Mouse (Mus musculus) kidney, embryonic 15.5 days (tissue): ENCODE data around the gene Zbtb38. TPM values are rescaled to one million over a fixed set of nuclear protein-coding genes. Genes with fewer than 3 reads are reported as not detected.
A peak's percentile ranks its signal among the peaks of the same experiment; 100 is the strongest.

Experiments used
- ATAC-seq: fragments of 200-750 bp; cut with Nextera tagmentation; replicated peaks from 2 replicates; pipeline ENCODE4 v1.8.0; 2017; ENCODE audit warnings: moderate TSS enrichment; ENCODE audit not compliant: low FRiP score
- H3K27ac ChIP-seq: fragments of 300-500 bp; sonication (generic); 2 replicates; pipeline ENCODE4 v1.5.1; 2015; ENCODE audit warnings: mild to moderate bottlenecking, inconsistent platforms
- H3K27me3 ChIP-seq: fragments of 300-500 bp; sonication (generic); 2 replicates; pipeline ENCODE4 v1.6.1; 2015; ENCODE audit warnings: inconsistent platforms
- H3K36me3 ChIP-seq: fragments of 300-500 bp; sonication (generic); 2 replicates; pipeline ENCODE4 v1.6.1; 2015; ENCODE audit warnings: inconsistent platforms
- H3K4me1 ChIP-seq: fragments of 300-500 bp; sonication (generic); 2 replicates; pipeline ENCODE4 v1.6.1; 2015; ENCODE audit warnings: inconsistent platforms
- H3K4me2 ChIP-seq: fragments of 300-500 bp; sonication (generic); 2 replicates; pipeline ENCODE4 v1.6.1; 2015; ENCODE audit warnings: moderate library complexity, mild to moderate bottlenecking, inconsistent platforms
- H3K4me3 ChIP-seq: fragments of 300-500 bp; sonication (generic); replicated peaks from 2 replicates; pipeline ENCODE4 v1.5.1; 2015; ENCODE audit warnings: mild to moderate bottlenecking, inconsistent platforms
- H3K9ac ChIP-seq: fragments of 300-500 bp; sonication (generic); 2 replicates; pipeline ENCODE4 v1.6.1; 2015; ENCODE audit warnings: mild to moderate bottlenecking, inconsistent platforms
- H3K9me3 ChIP-seq: fragments of 300-500 bp; sonication (generic); replicated peaks from 2 replicates; pipeline ENCODE4 v1.6.1; 2016; ENCODE audit warnings: inconsistent platforms
- WGBS: fragments of 180-500 bp; shearing (Covaris S2); methylation state at CpG from one replicate; pipeline ENCODE4 v1.1.7; 2015; ENCODE audit warnings: mixed read lengths; 5-methylcytosine and 5-hydroxymethylcytosine counted together
- polyA plus RNA-seq: library from polyadenylated mRNA; unstranded; fragments of >200 nt; fragmentation: Nextera tagmentation; extraction: Ambion mirVana; gene quantifications from 2 replicates; pipeline ENCODE4 v1.2.1, GENCODE M21; 2015

Gene Zbtb38
- polyA plus RNA-seq, 1 experiment from 2014 or later, result 20.6 TPM

GRCm38 (mm10) chr9:96756638-96757435 is 4.2 kb upstream of the Zbtb38 start:
- no peak overlapping the region for H3K27ac ChIP-seq
- whole genome bisulfite sequencing, result 90% methylated on average over 9 of the region's 9 CpGs
- H3K4me1 ChIP-seq, result peaks cover 17% of the 10 kb centered on the region
- H3K4me2 ChIP-seq, result no peak overlapping the region
- no peaks in the 10 kb centered on the region for H3K9me3 ChIP-seq
- H3K36me3 ChIP-seq, result no peaks in the 10 kb centered on the region
- ATAC-seq, result no peak
- no peaks in the 10 kb centered on the region for H3K27me3 ChIP-seq
- no peak overlapping the region for H3K4me3 ChIP-seq
- no peak overlapping the region for H3K9ac ChIP-seq

- ATAC-seq, result no peak
- Histone ChIP-seq H3K4me1 (peaks cover 17% of the 10 kb centered on the region), H3K4me3 (no peak overlapping the region), H3K4me2 (no peak overlapping the region), H3K36me3 (no peaks in the 10 kb centered on the region), H3K27me3 (no peaks in the 10 kb centered on the region), H3K9ac (no peak overlapping the region), H3K9me3 (no peaks in the 10 kb centered on the region), H3K27ac (no peak overlapping the region)
- 70% methylated on average over 11 of the region's 11 CpGs for WGBS
Observed at GRCm38 (mm10) chr9:96755761-96756160, 3.1 kb upstream of the Zbtb38 start.

DNA sequence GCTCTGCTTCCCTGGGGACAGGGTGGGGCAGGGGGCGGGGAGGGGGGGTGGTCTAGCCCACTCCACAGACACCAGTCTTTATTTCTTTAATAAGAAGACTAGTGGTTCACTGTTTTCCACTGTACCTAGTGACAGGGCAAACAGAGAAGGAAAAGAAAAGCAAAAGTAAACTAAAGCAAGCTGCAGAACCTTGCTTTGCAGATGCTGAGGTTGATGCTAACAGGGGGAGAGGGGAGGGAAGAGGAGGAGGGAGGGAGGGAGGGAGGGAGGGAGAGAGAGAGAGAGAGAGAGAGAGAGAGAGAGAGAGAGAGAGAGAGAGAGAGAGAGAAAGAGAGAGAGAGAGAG is 2.0 kb upstream of the Zbtb38 start:
- H3K9ac ChIP-seq, result no peak overlapping the region
- peaks cover 17% of the 10 kb centered on the region for H3K4me1 ChIP-seq
- H3K36me3 ChIP-seq, result 0 out of 2 replicates have a peak, but pooled peaks cover 4% of the 10 kb centered on the region
- WGBS, result 50% methylated on average over 1 of the region's 1 CpGs
- H3K27ac ChIP-seq, result no peak overlapping the region
- H3K4me3 ChIP-seq, result no peak overlapping the region
- H3K4me2 ChIP-seq, result no peak overlapping the region
- no peak for ATAC-seq
- H3K27me3 ChIP-seq, result no peaks in the 10 kb centered on the region
- no peaks in the 10 kb centered on the region for H3K9me3 ChIP-seq

GRCm38 (mm10) chr9:96753921-96754624 is 1.4 kb upstream of the Zbtb38 start:
- no peak for ATAC-seq
- Histone ChIP-seq H3K9me3 (no peaks in the 10 kb centered on the region), H3K4me2 (no peak overlapping the region), H3K27me3 (no peaks in the 10 kb centered on the region), H3K4me3 (no peak overlapping the region), H3K27ac (no peak overlapping the region), H3K36me3 (0 out of 2 replicates have a peak, but pooled peaks cover 4% of the 10 kb centered on the region), H3K9ac (no peak overlapping the region), H3K4me1 (peaks cover 15% of the 10 kb centered on the region)
- 84% methylated on average over 11 of the region's 11 CpGs for WGBS

- no peak overlapping the region for H3K9ac ChIP-seq
- peaks cover 9% of the 10 kb centered on the region for H3K4me1 ChIP-seq
- no peak overlapping the region for H3K4me3 ChIP-seq
- ATAC-seq, result no peak
- H3K27ac ChIP-seq, result no peak overlapping the region
- H3K36me3 ChIP-seq, result 0 out of 2 replicates have a peak, but pooled peaks cover 4% of the 10 kb centered on the region
- no peak overlapping the region for H3K4me2 ChIP-seq
- H3K27me3 ChIP-seq, result no peaks in the 10 kb centered on the region
- no peaks in the 10 kb centered on the region for H3K9me3 ChIP-seq
- WGBS, result 91% methylated on average over 8 of the region's 8 CpGs
Observed at GRCm38 (mm10) chr9:96753392-96753791, 761 bp upstream of the Zbtb38 start.

GRCm38 (mm10) chr9:96751821-96752602 is 619 bp downstream of the Zbtb38 start:
- H3K27me3 ChIP-seq, result no peaks in the 10 kb centered on the region
- H3K9ac ChIP-seq, result no peak overlapping the region
- WGBS, result 83% methylated on average over 15 of the region's 15 CpGs
- no peaks in the 10 kb centered on the region for H3K9me3 ChIP-seq
- H3K36me3 ChIP-seq, result peaks cover 4% of the 10 kb centered on the region; the same call in 1 of the 2 replicates
- ATAC-seq, result peak; percentile 53; the same call in 1 of the 2 replicates
- no peak overlapping the region for H3K4me3 ChIP-seq
- H3K4me2 ChIP-seq, result peak overlapping the region; percentile 18; the same call in 1 of the 2 replicates
- 0 out of 2 replicates have a peak overlapping the region, but pooled peaks have one; percentile 19 for H3K27ac ChIP-seq
- H3K4me1 ChIP-seq, result peaks cover 8% of the 10 kb centered on the region

- H3K4me3 ChIP-seq, result no peak overlapping the region
- H3K27me3 ChIP-seq, result no peaks in the 10 kb centered on the region
- H3K9me3 ChIP-seq, result no peaks in the 10 kb centered on the region
- no peak overlapping the region for H3K9ac ChIP-seq
- peaks cover 4% of the 10 kb centered on the region; the same call in 1 of the 2 replicates for H3K36me3 ChIP-seq
- ATAC-seq, result no peak
- no peak overlapping the region for H3K27ac ChIP-seq
- H3K4me1 ChIP-seq, result peaks cover 8% of the 10 kb centered on the region
- H3K4me2 ChIP-seq, result no peak overlapping the region
- WGBS, result 97% methylated on average over 11 of the region's 11 CpGs
Observed at GRCm38 (mm10) chr9:96750636-96751035, 2.0 kb downstream of the Zbtb38 start.

DNA sequence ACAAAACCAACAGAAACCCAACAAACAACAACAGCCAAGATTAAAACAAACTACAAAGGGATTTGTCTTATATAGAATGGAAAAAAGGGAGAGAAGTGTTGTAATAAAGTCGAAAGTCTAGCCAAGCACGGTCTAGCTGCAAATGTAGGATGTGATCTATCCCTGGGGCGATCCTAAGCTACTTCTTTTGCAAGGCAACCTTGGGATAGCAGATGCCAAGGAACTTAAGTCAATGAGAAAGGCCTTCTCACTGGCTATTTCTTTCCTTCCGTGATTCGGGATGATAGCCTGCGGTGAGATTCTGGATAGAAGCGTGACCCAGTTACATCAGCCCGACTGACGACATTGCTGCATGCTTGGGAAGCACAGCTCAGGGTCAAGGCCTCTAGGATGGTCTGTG is 6.1 kb downstream of the Zbtb38 start:
- H3K4me1 ChIP-seq, result no peaks in the 10 kb centered on the region
- H3K9ac ChIP-seq, result no peak overlapping the region
- H3K36me3 ChIP-seq, result peaks cover 4% of the 10 kb centered on the region; the same call in 1 of the 2 replicates
- no peak overlapping the region for H3K4me2 ChIP-seq
- no peak overlapping the region for H3K4me3 ChIP-seq
- H3K27me3 ChIP-seq, result no peaks in the 10 kb centered on the region
- no peaks in the 10 kb centered on the region for H3K9me3 ChIP-seq
- H3K27ac ChIP-seq, result no peak overlapping the region
- WGBS, result 95% methylated on average over 9 of the region's 9 CpGs
- ATAC-seq, result no peak

- WGBS, result 78% methylated on average over 2 of the region's 2 CpGs
- no peaks in the 10 kb centered on the region for H3K9me3 ChIP-seq
- no peak overlapping the region for H3K4me2 ChIP-seq
- no peak overlapping the region for H3K4me3 ChIP-seq
- ATAC-seq, result no peak
- H3K4me1 ChIP-seq, result 0 out of 2 replicates have a peak, but pooled peaks cover 4% of the 10 kb centered on the region
- H3K36me3 ChIP-seq, result no peaks in the 10 kb centered on the region; the same call in 1 of the 2 replicates
- no peaks in the 10 kb centered on the region for H3K27me3 ChIP-seq
- no peak overlapping the region for H3K9ac ChIP-seq
- H3K27ac ChIP-seq, result no peak overlapping the region
Observed at GRCm38 (mm10) chr9:96744909-96745308, 7.7 kb downstream of the Zbtb38 start.

DNA sequence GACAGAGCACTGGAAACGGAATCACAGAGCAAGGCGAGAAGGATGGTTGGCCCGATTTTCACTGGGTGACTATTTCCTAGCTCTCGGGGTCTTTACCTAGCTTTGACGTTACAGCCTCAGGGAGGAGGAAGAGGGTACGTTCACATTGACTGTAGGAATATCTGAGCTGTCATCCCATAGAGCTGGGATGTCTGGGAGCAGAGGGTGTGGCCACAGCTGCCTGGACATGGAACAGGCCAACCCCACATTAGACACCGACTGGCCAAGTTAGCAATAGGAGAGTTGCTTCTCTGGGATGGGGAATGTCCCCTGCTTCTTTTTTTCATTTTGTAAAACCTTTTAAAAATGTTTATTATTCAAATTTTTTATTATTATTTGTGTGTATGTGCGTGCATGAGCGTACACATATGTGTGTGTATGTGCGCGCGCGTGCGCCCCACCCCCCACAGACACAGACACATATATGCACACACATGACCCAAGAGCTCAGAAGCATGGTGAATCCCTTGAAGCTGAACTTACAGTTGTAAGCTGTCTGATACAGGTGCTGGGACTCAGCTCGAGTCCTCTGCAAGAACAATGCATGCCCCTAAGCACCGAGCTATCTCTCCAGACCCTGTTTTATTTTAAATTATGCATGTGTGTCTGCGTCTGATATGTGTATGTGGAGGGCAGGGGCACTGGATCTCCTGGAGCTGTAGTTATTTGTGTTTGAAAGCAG is 11.1 kb downstream of the Zbtb38 start:
- 0 out of 2 replicates have a peak, but pooled peaks cover 4% of the 10 kb centered on the region for H3K4me1 ChIP-seq
- H3K4me2 ChIP-seq, result no peak overlapping the region
- no peaks in the 10 kb centered on the region for H3K36me3 ChIP-seq
- H3K27ac ChIP-seq, result no peak overlapping the region
- H3K9me3 ChIP-seq, result no peaks in the 10 kb centered on the region
- no peak for ATAC-seq
- H3K4me3 ChIP-seq, result no peak overlapping the region
- WGBS, result 80% methylated on average over 17 of the region's 17 CpGs
- no peaks in the 10 kb centered on the region for H3K27me3 ChIP-seq
- H3K9ac ChIP-seq, result no peak overlapping the region

GRCm38 (mm10) chr9:96740712-96741364 is 11.8 kb downstream of the Zbtb38 start:
- no peak overlapping the region for H3K9ac ChIP-seq
- no peak for ATAC-seq
- H3K4me1 ChIP-seq, result peaks cover 6% of the 10 kb centered on the region; the same call in 1 of the 2 replicates
- H3K36me3 ChIP-seq, result no peaks in the 10 kb centered on the region
- 76% methylated on average over 15 of the region's 15 CpGs for WGBS
- H3K27me3 ChIP-seq, result no peaks in the 10 kb centered on the region
- no peaks in the 10 kb centered on the region for H3K9me3 ChIP-seq
- no peak overlapping the region for H3K27ac ChIP-seq
- no peak overlapping the region for H3K4me2 ChIP-seq
- H3K4me3 ChIP-seq, result no peak overlapping the region
